Mouse (Mus musculus) forebrain, postnatal 0 days (tissue): ENCODE measurements at regions not wholly inside any gene's neighbourhood (a gene's known extent, or its start where the extent isn't known, plus 50 kb on each side); places are given as distances from the start of the nearest gene placed in this dataset.

ENCODE experiments used
- ATAC-seq: fragments of 200-750 bp; cut with Nextera tagmentation; 2 replicates; pipeline ENCODE4 v1.8.0; 2017; ENCODE audit warnings: mild to moderate bottlenecking, moderate library complexity
- DNase-seq: peaks from one replicate; pipeline ENCODE4 v3.0.0-alpha.2; 2015
- H3K27ac ChIP-seq: fragments of 300-500 bp; sonication (generic); 2 replicates; pipeline ENCODE4 v1.5.1; 2014; ENCODE audit warnings: low read depth, mild to moderate bottlenecking, antibody characterized with exemption, low read length, moderate library complexity, mixed read lengths
- H3K27me3 ChIP-seq: fragments of 300-500 bp; sonication (generic); 2 replicates; pipeline ENCODE4 v1.6.1; 2014; ENCODE audit warnings: mild to moderate bottlenecking, low read length, mixed read lengths; ENCODE audit not compliant: insufficient read depth
- H3K36me3 ChIP-seq: fragments of 300-500 bp; sonication (generic); 2 replicates; pipeline ENCODE4 v1.6.1; 2014; ENCODE audit warnings: mild to moderate bottlenecking, moderate library complexity; ENCODE audit not compliant: insufficient read depth
- H3K4me1 ChIP-seq: fragments of 300-500 bp; sonication (generic); 2 replicates; pipeline ENCODE4 v1.6.1; 2014; ENCODE audit warnings: antibody characterized with exemption; ENCODE audit not compliant: insufficient read depth
- H3K4me2 ChIP-seq: fragments of 300-500 bp; sonication (generic); 2 replicates; pipeline ENCODE4 v1.6.1; 2014; ENCODE audit warnings: low read depth, mild to moderate bottlenecking, moderate library complexity
- H3K4me3 ChIP-seq: fragments of 300-500 bp; sonication (generic); 2 replicates; pipeline ENCODE4 v1.5.1; 2014; ENCODE audit warnings: low read depth, low read length, mixed read lengths
- H3K9ac ChIP-seq: fragments of 300-500 bp; sonication (generic); 2 replicates; pipeline ENCODE4 v1.6.1; 2014; ENCODE audit warnings: mild to moderate bottlenecking
- H3K9me3 ChIP-seq: fragments of 300-500 bp; sonication (generic); 2 replicates; pipeline ENCODE4 v1.6.1; 2016; ENCODE audit warnings: low read length
- CTCF ChIP-seq: sonication (generic); IDR thresholded peaks from 2 replicates; pipeline ENCODE4 v1.5.1; 2016; ENCODE audit warnings: antibody characterized with exemption, control low read depth, low read depth
- WGBS: fragments of 180-500 bp; shearing (Covaris S2); extraction: QIAGEN DNeasy Blood & Tissue Kit; methylation state at CpG from one replicate; pipeline ENCODE4 v1.1.7; 2014; 5-methylcytosine and 5-hydroxymethylcytosine counted together

- H3K27me3 ChIP-seq = no peaks in the 10 kb centered on the region
- no peak overlapping the region for H3K9ac ChIP-seq
- no peak overlapping the region for H3K27ac ChIP-seq
- no peaks in the 10 kb centered on the region for H3K9me3 ChIP-seq
- 73% methylated on average over 9 of the region's 9 CpGs for WGBS
- ATAC-seq (no peak), DNase-seq (no peak)
- H3K36me3 ChIP-seq = no peaks in the 10 kb centered on the region
- H3K4me3 ChIP-seq = no peak overlapping the region
- no peaks in the 10 kb centered on the region; the same call in 1 of the 2 replicates for H3K4me1 ChIP-seq
- no peak for TF ChIP-seq CTCF
- no peak overlapping the region for H3K4me2 ChIP-seq
These were observed 77.0 kb upstream of the Slc38a2 start for GRCm38 (mm10) chr15:96776476-96777075.

GRCm38 (mm10) chr15:96775129-96775528 is 75.6 kb upstream of the Slc38a2 start:
- no peak overlapping the region for H3K27ac ChIP-seq
- no peak overlapping the region for H3K4me3 ChIP-seq
- H3K4me1 ChIP-seq = no peaks in the 10 kb centered on the region; the same call in 1 of the 2 replicates
- DNase-seq (no peak), ATAC-seq (no peak)
- TF ChIP-seq CTCF = no peak
- no peak overlapping the region for H3K9ac ChIP-seq
- no peak overlapping the region for H3K4me2 ChIP-seq
- H3K27me3 ChIP-seq = no peaks in the 10 kb centered on the region
- H3K36me3 ChIP-seq = no peaks in the 10 kb centered on the region
- H3K9me3 ChIP-seq = no peaks in the 10 kb centered on the region
- 88% methylated on average over 5 of the region's 5 CpGs for WGBS

- no peak for TF ChIP-seq CTCF
- Histone ChIP-seq H3K4me2 (no peak overlapping the region), H3K9me3 (no peaks in the 10 kb centered on the region), H3K4me1 (no peaks in the 10 kb centered on the region; the same call in 1 of the 2 replicates), H3K4me3 (no peak overlapping the region), H3K36me3 (no peaks in the 10 kb centered on the region), H3K9ac (no peak overlapping the region), H3K27me3 (no peaks in the 10 kb centered on the region), H3K27ac (no peak overlapping the region)
- WGBS = 87% methylated on average over 6 of the region's 6 CpGs
- ATAC-seq (no peak), DNase-seq (no peak)
These were observed 75.1 kb upstream of the Slc38a2 start for GRCm38 (mm10) chr15:96774664-96775063.

GRCm38 (mm10) chr15:96773656-96774055 is 74.1 kb upstream of the Slc38a2 start:
- no peaks in the 10 kb centered on the region for H3K9me3 ChIP-seq
- no peak overlapping the region for H3K9ac ChIP-seq
- no peak for ATAC-seq
- no peaks in the 10 kb centered on the region for H3K27me3 ChIP-seq
- H3K4me3 ChIP-seq = no peak overlapping the region
- no peak overlapping the region for H3K4me2 ChIP-seq
- WGBS = 77% methylated on average over 1 of the region's 1 CpGs
- TF ChIP-seq CTCF = no peak
- DNase-seq = no peak
- no peaks in the 10 kb centered on the region; the same call in 1 of the 2 replicates for H3K4me1 ChIP-seq
- H3K36me3 ChIP-seq = no peaks in the 10 kb centered on the region
- no peak overlapping the region for H3K27ac ChIP-seq

- H3K4me2 ChIP-seq = no peak overlapping the region
- no peaks in the 10 kb centered on the region for H3K36me3 ChIP-seq
- TF ChIP-seq CTCF = no peak
- DNase-seq (no peak), ATAC-seq (no peak)
- no peak overlapping the region for H3K27ac ChIP-seq
- H3K27me3 ChIP-seq = no peaks in the 10 kb centered on the region
- H3K4me1 ChIP-seq = no peaks in the 10 kb centered on the region; the same call in 1 of the 2 replicates
- no peaks in the 10 kb centered on the region for H3K9me3 ChIP-seq
- 90% methylated on average over 8 of the region's 8 CpGs for WGBS
- H3K4me3 ChIP-seq = no peak overlapping the region
- no peak overlapping the region for H3K9ac ChIP-seq
These were observed 73.2 kb upstream of the Slc38a2 start for GRCm38 (mm10) chr15:96772701-96773100.

GRCm38 (mm10) chr15:96770786-96771185 is 71.3 kb upstream of the Slc38a2 start:
- no peak overlapping the region for H3K9ac ChIP-seq
- WGBS = 93% methylated on average over 8 of the region's 8 CpGs
- H3K27me3 ChIP-seq = no peaks in the 10 kb centered on the region
- no peaks in the 10 kb centered on the region for H3K9me3 ChIP-seq
- no peak overlapping the region for H3K27ac ChIP-seq
- H3K36me3 ChIP-seq = no peaks in the 10 kb centered on the region
- DNase-seq = no peak
- no peaks in the 10 kb centered on the region for H3K4me1 ChIP-seq
- no peak overlapping the region for H3K4me3 ChIP-seq
- no peak overlapping the region for H3K4me2 ChIP-seq
- no peak for TF ChIP-seq CTCF
- no peak for ATAC-seq

- no peak overlapping the region for H3K27ac ChIP-seq
- H3K36me3 ChIP-seq = no peaks in the 10 kb centered on the region
- no peak for TF ChIP-seq CTCF
- no peaks in the 10 kb centered on the region for H3K9me3 ChIP-seq
- no peak for DNase-seq
- H3K4me2 ChIP-seq = no peak overlapping the region
- H3K4me3 ChIP-seq = no peak overlapping the region
- H3K9ac ChIP-seq = no peak overlapping the region
- no peaks in the 10 kb centered on the region for H3K27me3 ChIP-seq
- WGBS = 91% methylated on average over 7 of the region's 7 CpGs
- ATAC-seq = no peak
- H3K4me1 ChIP-seq = no peaks in the 10 kb centered on the region
These were observed 70.8 kb upstream of the Slc38a2 start for GRCm38 (mm10) chr15:96770299-96770698.
